Comparison of ENCODE assay signal across 9 mouse cellular contexts in genomic region chr15:103338829-103339165, GRCm38 (mm10). TPM values are rescaled to one million over a fixed set of nuclear protein-coding genes. Genes with fewer than 3 reads are reported as not detected.
DNase-seq lines count a peak whose midpoint lies in the region; ATAC-seq and TF ChIP-seq lines count a peak whose summit lies in the region.
"Had no signal": no experiment of that assay in that cellular context is flagged by ENCODE, and none has a peak within 500 bp of the region (broad histone marks: within the 10 kb centered on the region; RNA-seq: fewer than 3 reads in every experiment).

No protein-coding gene starts in this region.

- no peak for ATAC-seq in erythroblast, adult 5-6 weeks (replicated peaks; ENCODE audit: low FRiP score, poor library complexity, severe bottlenecking)
- no peak for ATAC-seq in liver, embryonic 12.5 days
- ATAC-seq in stomach, embryonic 16.5 days (ENCODE audit: insufficient read depth, low FRiP score), result no peak
- ATAC-seq in CD4-positive, CD25-positive, alpha-beta regulatory T cell, adult 4 months, result no peak
- ATAC-seq: activated CD4-positive, CD25-positive, alpha-beta regulatory T cell, adult 4 months had no signal

- H3K27me3 ChIP-seq in erythroblast, embryonic 14.5 days (ENCODE audit: control insufficient read depth), result peaks cover 53% of the 10 kb centered on the region
- no peaks in the 10 kb centered on the region for H3K27me3 ChIP-seq in spleen, adult 2 months (ENCODE audit: control insufficient read depth, insufficient read depth, low read length)
- H3K27me3 ChIP-seq in liver, embryonic 12.5 days (replicated peaks), result peaks cover 39% of the 10 kb centered on the region
- H3K27me3 ChIP-seq in stomach, embryonic 16.5 days (ENCODE audit: control insufficient read depth, insufficient read depth, low read length), result peaks cover 7% of the 10 kb centered on the region; the same call in 1 of the 2 replicates

- DNase-seq in spleen, adult 2 months (ENCODE audit: low read depth in 1 of 2, low spot score in 2 of 2), result no peak
- DNase-seq in spleen, adult 18-20 months, result no peak
- no peak for DNase-seq in adrenal gland, postnatal 14 days

- no peaks in the 10 kb centered on the region; the same call in 1 of the 2 replicates for H3K36me3 ChIP-seq in erythroblast, embryonic 14.5 days (ENCODE audit: control insufficient read depth)
- H3K36me3 ChIP-seq in spleen, adult 2 months (ENCODE audit: control insufficient read depth, insufficient read depth, low read length), result no peaks in the 10 kb centered on the region
- H3K36me3 ChIP-seq in liver, embryonic 12.5 days, result peaks cover 4% of the 10 kb centered on the region; the same call in 1 of the 2 replicates
- H3K36me3 ChIP-seq in stomach, embryonic 16.5 days (ENCODE audit: control insufficient read depth, insufficient read depth, low read length), result no peaks in the 10 kb centered on the region

- peaks cover 39% of the 10 kb centered on the region for H3K4me1 ChIP-seq in erythroblast, embryonic 14.5 days (ENCODE audit: control insufficient read depth)
- peaks cover 20% of the 10 kb centered on the region; the same call in 1 of the 2 replicates for H3K4me1 ChIP-seq in spleen, adult 2 months (ENCODE audit: control insufficient read depth, insufficient read depth, insufficient read length)
- peaks cover 76% of the 10 kb centered on the region for H3K4me1 ChIP-seq in liver, embryonic 12.5 days
- peaks cover 11% of the 10 kb centered on the region for H3K4me1 ChIP-seq in stomach, embryonic 16.5 days (ENCODE audit: control insufficient read depth, insufficient read depth, low read length)

- TF ChIP-seq CTCF in spleen, adult 2 months (IDR thresholded peaks at IDR 0.05; ENCODE audit: extremely low read depth, insufficient read depth, insufficient read length, insufficient replicate concordance), result no peak

- H3K4me3 ChIP-seq in erythroblast, embryonic 14.5 days (replicated peaks), result peak overlapping the region; percentile 64
- H3K4me3 ChIP-seq in spleen, adult 2 months (ENCODE audit: extremely low read depth, insufficient read depth, insufficient read length), result peak overlapping the region; percentile 71; the same call in 1 of the 2 replicates
- peak overlapping the region; percentile 66 for H3K4me3 ChIP-seq in liver, embryonic 12.5 days
- H3K4me3 ChIP-seq in stomach, embryonic 16.5 days (replicated peaks; ENCODE audit: low read length), result peak overlapping the region; percentile 61

- no peak for TF ChIP-seq POLR2A in spleen, adult 2 months (IDR thresholded peaks at IDR 0.05; ENCODE audit: low read depth, low read length)

- 59% methylated on average over 4 of the region's 4 CpGs for WGBS in spleen, adult 2 months
- 20% methylated on average over 4 of the region's 4 CpGs for WGBS in liver, embryonic 12.5 days (ENCODE audit: insufficient replicate concordance)
- WGBS in stomach, embryonic 16.5 days, result 47% methylated on average over 4 of the region's 4 CpGs

- H3K9me3 ChIP-seq in erythroblast, embryonic 14.5 days (ENCODE audit: control insufficient read depth, low read length), result no peaks in the 10 kb centered on the region
- no peaks in the 10 kb centered on the region for H3K9me3 ChIP-seq in liver, embryonic 12.5 days (replicated peaks)
- H3K9me3 ChIP-seq in stomach, embryonic 16.5 days (replicated peaks; ENCODE audit: control insufficient read depth, low read length), result no peaks in the 10 kb centered on the region

- no peak overlapping the region for H3K27ac ChIP-seq in spleen, adult 2 months (ENCODE audit: insufficient read depth, low read length)
- peak overlapping the region; percentile 45 for H3K27ac ChIP-seq in liver, embryonic 12.5 days
- H3K27ac ChIP-seq in stomach, embryonic 16.5 days (ENCODE audit: low read length), result no peak overlapping the region

- peak overlapping the region; percentile 66 for H3K9ac ChIP-seq in liver, embryonic 12.5 days
- H3K9ac ChIP-seq in stomach, embryonic 16.5 days (ENCODE audit: low read length), result peak overlapping the region; percentile 73; the same call in 1 of the 2 replicates

- H3K4me2 ChIP-seq in liver, embryonic 12.5 days, result peak overlapping the region; percentile 94
- H3K4me2 ChIP-seq in stomach, embryonic 16.5 days (ENCODE audit: low read depth, low read length), result peak overlapping the region; percentile 94

RNA-seq across cellular contexts. Expression of gene Zfp385a, which starts 1.1 kb away (rescaled TPM):
- 1.6 and 1.7 TPM in 2 replicates for polyA plus RNA-seq in erythroblast, embryonic 14.5 days (2012)
- 2.9 and 5.6 TPM in 2 replicates for total RNA-seq in erythroblast, adult 5-6 weeks (2015; ENCODE audit: low replicate concordance)
- total RNA-seq in erythroblast, adult 5-6 weeks (2017; ENCODE audit: low replicate concordance), result 0.68 and 0.84 TPM in 2 replicates
- polyA plus RNA-seq in spleen, adult 2 months (2012; rRNA removed), result 28.1 and 31.0 TPM in 2 replicates
- 7.7 and 8.2 TPM in 2 replicates for polyA plus RNA-seq in liver, embryonic 12.5 days (2016; fragmentation: Nextera tagmentation; extraction: Ambion mirVana)
- 6.9 and 7.0 TPM in 2 replicates for polyA plus RNA-seq in stomach, embryonic 16.5 days (2015; fragmentation: Nextera tagmentation; extraction: Ambion mirVana)
- 18.7 and 19.9 TPM in 2 replicates for total RNA-seq in adrenal gland, postnatal 14 days (2021)
- polyA plus RNA-seq in CD4-positive, CD25-positive, alpha-beta regulatory T cell, adult 4 months (2017; shearing (Covaris generic)), result not detected
- polyA plus RNA-seq: activated CD4-positive, CD25-positive, alpha-beta regulatory T cell, adult 4 months had no signal

RNA-seq across cellular contexts. Expression of gene Itga5, which starts 27.8 kb away (rescaled TPM):
- polyA plus RNA-seq in erythroblast, embryonic 14.5 days (2012), result 0.11 and 0.13 TPM in 2 replicates
- total RNA-seq in erythroblast, adult 5-6 weeks (2015; ENCODE audit: low replicate concordance), result 2.5 and 7.9 TPM in 2 replicates
- total RNA-seq in erythroblast, adult 5-6 weeks (2017; ENCODE audit: low replicate concordance), result 2.4 TPM in 2 replicates
- 7.1 and 8.0 TPM in 2 replicates for polyA plus RNA-seq in spleen, adult 2 months (2012; rRNA removed)
- polyA plus RNA-seq in liver, embryonic 12.5 days (2016; fragmentation: Nextera tagmentation; extraction: Ambion mirVana), result 21.8 and 23.2 TPM in 2 replicates
- 58.9 and 59.0 TPM in 2 replicates for polyA plus RNA-seq in stomach, embryonic 16.5 days (2015; fragmentation: Nextera tagmentation; extraction: Ambion mirVana)
- total RNA-seq in adrenal gland, postnatal 14 days (2021), result 34.9 and 37.7 TPM in 2 replicates
- 1 to 10 TPM; 1.9 to 3.8 TPM for polyA plus RNA-seq in CD4-positive, CD25-positive, alpha-beta regulatory T cell, adult 4 months (2017; shearing (Covaris generic))

RNA-seq across cellular contexts. Expression of gene Gpr84, which starts 28.4 kb away (rescaled TPM):
- polyA plus RNA-seq in erythroblast, embryonic 14.5 days (2012), result not detected in 2 replicates
- total RNA-seq in erythroblast, adult 5-6 weeks (2015; ENCODE audit: low replicate concordance), result 0.96 and 2.1 TPM in 2 replicates
- 0.70 and 1.3 TPM in 2 replicates for total RNA-seq in erythroblast, adult 5-6 weeks (2017; ENCODE audit: low replicate concordance)
- 0.33 and 0.49 TPM in 2 replicates for polyA plus RNA-seq in spleen, adult 2 months (2012; rRNA removed)
- polyA plus RNA-seq in liver, embryonic 12.5 days (2016; fragmentation: Nextera tagmentation; extraction: Ambion mirVana), result 0.75 and 0.78 TPM in 2 replicates
- polyA plus RNA-seq in stomach, embryonic 16.5 days (2015; fragmentation: Nextera tagmentation; extraction: Ambion mirVana), result 0.15 and 0.59 TPM in 2 replicates
- total RNA-seq in adrenal gland, postnatal 14 days (2021), result not detected in 2 replicates
- not detected for polyA plus RNA-seq in CD4-positive, CD25-positive, alpha-beta regulatory T cell, adult 4 months (2017; shearing (Covaris generic))
- polyA plus RNA-seq: activated CD4-positive, CD25-positive, alpha-beta regulatory T cell, adult 4 months had no signal
